Mouse (Mus musculus) ES-E14 (cell line): ENCODE measurements around the gene Hist1h4d. TPM values are rescaled to one million over a fixed set of nuclear protein-coding genes. Genes with fewer than 3 reads are reported as not detected.
A peak's percentile ranks its signal among the peaks of the same experiment; 100 is the strongest.

Source experiments
- DNase-seq: peaks from one replicate; pipeline ENCODE4 v3.0.0-alpha.2; 2013; ENCODE audit warnings: low read depth, low spot score
- H3K27ac ChIP-seq: 2 replicates; pipeline ENCODE4 v1.5.1; 2012; ENCODE audit warnings: low read depth, mild to moderate bottlenecking, low read length, moderate library complexity, mixed read lengths; ENCODE audit not compliant: poor library complexity, insufficient read depth, severe bottlenecking
- H3K36me3 ChIP-seq: 2 replicates; pipeline ENCODE4 v1.6.1; 2012; ENCODE audit warnings: mild to moderate bottlenecking, low read length, moderate library complexity, mixed read lengths; ENCODE audit not compliant: control insufficient read depth, poor library complexity, insufficient read depth, severe bottlenecking
- H3K4me1 ChIP-seq, 2 experiments: fragments of 150-350 bp in 1 of 2; sonication (generic) in 1 of 2; 2 replicates each; pipeline ENCODE4 v1.6.1; 2012; ENCODE audit warnings: low read length in 2 of 2, mild to moderate bottlenecking in 1 of 2, mixed read lengths in 1 of 2; ENCODE audit not compliant: control insufficient read depth in 2 of 2, insufficient read depth in 2 of 2, poor library complexity in 1 of 2
- H3K4me3 ChIP-seq, 2 experiments: fragments of 150-350 bp in 1 of 2; sonication (generic) in 1 of 2; 2 replicates each; pipeline ENCODE4 v1.5.1; 2012; ENCODE audit warnings: low read length in 2 of 2, low read depth in 1 of 2, mild to moderate bottlenecking in 1 of 2, mixed read lengths in 1 of 2; ENCODE audit not compliant: insufficient read depth in 1 of 2, poor library complexity in 1 of 2, severe bottlenecking in 1 of 2
- H3K9ac ChIP-seq: 2 replicates; pipeline ENCODE4 v1.6.1; 2012; ENCODE audit warnings: low read depth, mild to moderate bottlenecking, low read length, mixed read lengths; ENCODE audit not compliant: poor library complexity, insufficient read depth, severe bottlenecking
- H3K9me3 ChIP-seq: fragments of 150-350 bp; sonication (generic); 2 replicates; pipeline ENCODE4 v1.6.1; 2012; ENCODE audit warnings: low read depth, mild to moderate bottlenecking, low read length; ENCODE audit not compliant: control insufficient read depth, insufficient read depth
- CHD2 ChIP-seq: IDR thresholded peaks from 2 replicates; pipeline ENCODE4 v1.6.1; 2014; ENCODE audit warnings: mild to moderate bottlenecking, low read depth, low read length, inconsistent platforms
- HCFC1 ChIP-seq: IDR thresholded peaks from 2 replicates; pipeline ENCODE4 v1.6.1; 2012; ENCODE audit warnings: low read length, inconsistent platforms, borderline replicate concordance; ENCODE audit not compliant: insufficient read depth
- MAFK ChIP-seq: IDR thresholded peaks from 2 replicates; pipeline ENCODE4 v1.6.1; 2014; ENCODE audit warnings: mild to moderate bottlenecking, low read depth, low read length, inconsistent platforms; ENCODE audit not compliant: insufficient read depth
- ZC3H11A ChIP-seq: IDR thresholded peaks from 2 replicates; pipeline ENCODE4 v1.6.1; 2012; ENCODE audit warnings: low read depth, mild to moderate bottlenecking, inconsistent platforms, low read length, borderline replicate concordance
- ZNF384 ChIP-seq: IDR thresholded peaks from 2 replicates; pipeline ENCODE4 v1.6.1; 2012; ENCODE audit warnings: low read depth, low read length, inconsistent platforms
- in situ Hi-C, 2 experiments: fragments of 600-800 bp; cut with MboI; formaldehyde crosslinking; loops; one replicate each; pipeline ENCODE4 v1.15.1; 2025; ENCODE audit warnings: low sequenced_read_pairs in 2 of 2, inconsistent platforms in 1 of 2; ENCODE audit not compliant: unreplicated experiment in 2 of 2
- total RNA-seq: library from RNA; depleted of rRNA; stranded (reverse); fragments of 300-350 nt; gene quantifications from 2 replicates; pipeline ENCODE4 v1.2.3, GENCODE M21; 2012

Gene Hist1h4d
- total RNA-seq, 1 experiment = 869 TPM

DNA sequence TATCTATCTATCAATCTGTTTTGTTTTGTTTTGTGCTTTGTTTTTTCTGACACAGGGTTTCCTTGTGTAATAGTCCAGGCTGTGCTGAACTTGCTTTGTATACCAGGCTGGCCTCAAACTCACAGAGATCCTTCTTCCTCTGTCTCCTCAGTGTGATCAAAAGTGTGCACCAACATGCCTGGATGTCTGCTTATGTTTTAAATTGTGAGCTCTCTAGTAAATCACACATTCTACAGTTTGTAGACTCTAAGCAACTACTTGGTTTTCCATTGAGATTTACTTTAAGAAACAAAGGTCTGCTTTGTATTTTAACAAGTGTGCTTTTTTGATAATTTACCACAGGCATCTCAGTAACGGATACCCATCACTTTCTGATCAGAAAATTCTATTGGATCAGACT, 3.6 kb upstream of the Hist1h4d start:
- Histone ChIP-seq H3K27ac (no peak overlapping the region), H3K36me3 (no peaks in the 10 kb centered on the region), H3K9me3 (no peaks in the 10 kb centered on the region), H3K4me1 (no peaks in the 10 kb centered on the region; a peak in 1 of 4 replicates), H3K4me3 (no peak overlapping the region), H3K9ac (no peak overlapping the region)
- DNase-seq = no peak
- TF ChIP-seq CHD2 = no peak
- TF ChIP-seq HCFC1 = no peak
- in situ Hi-C loops = no loop called here

DNA sequence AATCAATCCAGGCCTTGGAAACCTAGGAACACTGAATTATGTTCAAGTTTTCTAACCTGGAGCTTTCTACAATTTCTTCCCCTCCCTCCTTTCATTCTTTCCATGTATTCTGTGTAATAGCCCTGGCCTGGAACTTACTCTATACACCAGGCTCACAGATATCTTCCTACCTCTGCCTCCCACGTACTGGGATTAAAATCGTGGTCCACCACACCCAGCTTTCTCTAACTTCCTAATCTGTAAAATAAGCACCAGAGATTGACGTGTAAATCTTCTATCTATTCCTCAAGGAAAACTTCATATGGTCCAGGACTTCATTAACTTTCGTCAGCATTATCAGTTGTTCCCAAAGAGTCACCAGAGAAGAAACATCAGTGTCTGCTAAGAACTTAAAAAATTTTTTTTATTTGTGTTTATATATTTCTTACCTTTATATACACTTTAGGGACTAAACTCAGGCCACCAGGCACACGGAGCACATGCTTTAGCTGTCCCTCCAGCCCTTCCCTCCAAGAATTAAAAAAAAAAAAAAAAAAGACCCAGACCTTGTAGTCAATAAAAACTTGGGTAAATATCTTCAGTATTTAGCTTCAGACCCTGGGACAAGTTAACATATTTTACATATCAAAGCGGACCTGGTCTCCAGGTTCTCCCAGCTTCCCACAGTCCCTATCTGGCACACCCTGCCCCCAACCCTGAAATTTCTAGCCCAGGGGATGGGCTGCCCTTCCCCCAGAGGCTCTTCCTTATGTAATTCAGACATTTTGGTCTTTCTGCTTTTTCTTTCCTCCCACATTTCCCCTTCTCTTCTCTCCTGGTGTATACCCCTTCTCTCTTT, 1.0 kb downstream of the Hist1h4d start:
- in situ Hi-C loops = no loop called here
- no peak for DNase-seq
- TF ChIP-seq HCFC1 = no peak
- no peak for TF ChIP-seq ZC3H11A
- TF ChIP-seq ZNF384 = peak; percentile 74
- TF ChIP-seq MAFK = no peak
- peak; percentile 59; the same call in 1 of the 2 replicates for TF ChIP-seq CHD2
- Histone ChIP-seq H3K4me3 (peak overlapping the region; percentile 43 to 76), H3K9me3 (no peaks in the 10 kb centered on the region), H3K9ac (peak overlapping the region; percentile 74; the same call in 1 of the 2 replicates), H3K36me3 (no peaks in the 10 kb centered on the region), H3K4me1 (peaks cover 0 to 7% of the 10 kb centered on the region in 2 experiments; a peak in 2 of 4 replicates), H3K27ac (peak overlapping the region; percentile 86; the same call in 1 of the 2 replicates)

DNA sequence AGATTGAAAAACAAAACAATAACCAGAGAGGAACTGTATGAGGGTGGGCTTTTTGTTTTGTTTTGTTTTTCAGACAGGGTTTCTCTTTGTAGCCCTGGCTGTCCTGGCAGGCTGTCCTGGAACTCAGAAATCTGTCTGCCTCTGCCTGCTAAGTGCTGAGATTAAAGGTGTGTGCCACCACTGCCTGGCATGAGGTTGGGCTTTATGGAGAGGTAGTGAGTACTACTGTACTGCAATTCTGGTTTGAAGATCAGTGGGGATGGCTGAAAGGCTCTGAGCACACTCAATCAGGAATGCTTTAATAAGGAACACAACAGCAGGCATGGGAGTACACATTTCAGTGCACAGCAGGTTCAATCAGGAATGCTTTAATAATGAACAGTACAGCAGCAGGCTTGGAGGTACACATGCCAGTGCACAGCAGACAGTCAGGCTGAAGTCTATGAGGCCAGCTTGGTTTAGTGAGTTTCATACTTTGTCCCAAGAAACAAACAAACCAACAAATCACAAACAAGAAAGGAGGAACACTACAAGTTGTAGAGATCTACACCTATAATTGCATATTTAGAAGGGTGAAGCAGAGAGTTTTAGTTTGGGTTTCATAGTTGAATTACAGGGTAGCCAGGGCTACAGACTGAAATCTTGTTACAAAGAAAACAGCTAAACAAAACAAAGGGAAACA, 2.1 kb downstream of the Hist1h4d start:
- no peak for DNase-seq
- H3K4me1 ChIP-seq = peaks cover 0 to 7% of the 10 kb centered on the region in 2 experiments; a peak in 2 of 4 replicates
- no peak overlapping the region for H3K9ac ChIP-seq
- no peak for TF ChIP-seq MAFK
- no peak for TF ChIP-seq ZC3H11A
- TF ChIP-seq CHD2 = no peak
- TF ChIP-seq ZNF384 = no peak
- no peak for TF ChIP-seq HCFC1
- H3K36me3 ChIP-seq = no peaks in the 10 kb centered on the region
- in situ Hi-C loops = no loop called here
- H3K9me3 ChIP-seq = no peaks in the 10 kb centered on the region
- no peak overlapping the region; the same call in 1 of the 2 replicates for H3K27ac ChIP-seq
- no peak overlapping the region for H3K4me3 ChIP-seq

DNA sequence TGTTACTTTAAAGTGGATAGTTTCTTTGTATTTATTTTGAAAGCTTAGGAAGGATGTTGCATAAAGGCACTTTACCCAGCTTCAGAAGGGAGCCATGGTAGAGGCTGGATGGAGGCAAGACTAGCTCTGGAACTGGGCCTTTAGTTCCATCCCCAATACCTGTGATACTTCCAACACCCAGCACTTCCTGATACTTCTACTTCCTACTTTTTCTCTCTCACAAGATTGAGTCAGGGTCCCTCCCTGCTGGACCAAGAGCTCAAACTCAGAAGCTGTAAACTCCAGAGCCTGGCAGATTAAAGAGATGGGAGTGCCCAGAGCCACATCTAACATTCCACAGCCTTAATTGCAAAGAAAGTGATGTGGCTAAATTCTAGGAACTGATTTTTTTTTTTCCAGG, 2.9 kb downstream of the Hist1h4d start:
- TF ChIP-seq ZC3H11A (no peak), HCFC1 (no peak), ZNF384 (no peak), MAFK (no peak), CHD2 (no peak)
- Histone ChIP-seq H3K27ac (peak overlapping the region; percentile 95; the same call in 1 of the 2 replicates), H3K9me3 (no peaks in the 10 kb centered on the region), H3K36me3 (no peaks in the 10 kb centered on the region), H3K4me3 (peak overlapping the region in 1 of 2 experiments; percentile 36; a peak in 1 of 4 replicates), H3K4me1 (peaks cover 0 to 10% of the 10 kb centered on the region in 2 experiments; a peak in 2 of 4 replicates), H3K9ac (no peak overlapping the region; the same call in 1 of the 2 replicates)
- DNase-seq = no peak
- in situ Hi-C loops = no loop called here
